26 mouse cellular contexts compared by ENCODE assay signal in genomic region chr7:119561441-119561840, GRCm38 (mm10). TPM values are rescaled to one million over a fixed set of nuclear protein-coding genes. Genes with fewer than 3 reads are reported as not detected.
"Had no signal": no experiment of that assay in that cellular context is flagged by ENCODE, and none has a peak within 500 bp of the region (broad histone marks: within the 10 kb centered on the region; RNA-seq: fewer than 3 reads in every experiment).

No protein-coding gene starts in this region.

- H3K36me3 ChIP-seq: lung, embryonic 15.5 days; midbrain, embryonic 13.5 days; midbrain, embryonic 15.5 days; neural tube, embryonic 13.5 days; neural tube, embryonic 15.5 days had no signal

- H3K9ac ChIP-seq: lung, embryonic 15.5 days; midbrain, embryonic 13.5 days; midbrain, embryonic 15.5 days; neural tube, embryonic 13.5 days; neural tube, embryonic 15.5 days had no signal

- H3K4me3 ChIP-seq: lung, embryonic 15.5 days; megakaryocyte, embryonic 14.5 days; midbrain, embryonic 13.5 days; midbrain, embryonic 15.5 days; neural tube, embryonic 13.5 days; neural tube, embryonic 15.5 days had no signal

- DNase-seq: lung, adult 2 months; lung, postnatal 14 days; lung, postnatal 36 days; retina, postnatal 1 day; right cerebral cortex, adult 18-20 months; right cerebral cortex, postnatal 25 days; right cerebral cortex, postnatal 4 days; spleen, adult 18-20 months; thymus, adult 18-20 months; thymus, postnatal 14 days; thymus, postnatal 36 days had no signal

- H3K27ac ChIP-seq: lung, embryonic 15.5 days; macrophage; midbrain, embryonic 13.5 days; midbrain, embryonic 15.5 days; neural tube, embryonic 13.5 days; neural tube, embryonic 15.5 days had no signal

- H3K27me3 ChIP-seq: lung, embryonic 15.5 days; megakaryocyte, embryonic 14.5 days; midbrain, embryonic 13.5 days; midbrain, embryonic 15.5 days; neural tube, embryonic 13.5 days; neural tube, embryonic 15.5 days had no signal

- H3K4me1 ChIP-seq: lung, embryonic 15.5 days; megakaryocyte, embryonic 14.5 days; midbrain, embryonic 13.5 days; midbrain, embryonic 15.5 days; neural tube, embryonic 13.5 days; neural tube, embryonic 15.5 days had no signal

- H3K9me3 ChIP-seq: lung, embryonic 15.5 days; megakaryocyte, embryonic 14.5 days; midbrain, embryonic 13.5 days; midbrain, embryonic 15.5 days; neural tube, embryonic 13.5 days; neural tube, embryonic 15.5 days had no signal

- ATAC-seq: lung, postnatal 0 days; midbrain, embryonic 13.5 days; midbrain, embryonic 15.5 days had no signal

- H3K4me2 ChIP-seq: lung, embryonic 15.5 days; midbrain, embryonic 11.5 days; midbrain, embryonic 13.5 days; midbrain, embryonic 15.5 days; neural tube, embryonic 13.5 days; neural tube, embryonic 15.5 days had no signal

RNA-seq across cellular contexts. Expression of gene Acsm2, which starts 7.3 kb away (rescaled TPM):
- polyA plus RNA-seq: lung, adult 2 months; lung, postnatal 0 days; macrophage; midbrain, embryonic 11.5 days; midbrain, embryonic 13.5 days; midbrain, embryonic 15.5 days; midbrain, postnatal 0 days; neural tube, embryonic 11.5 days; neural tube, embryonic 13.5 days; neural tube, embryonic 15.5 days; small intestine, adult 2 months; stomach, embryonic 14.5 days; stomach, embryonic 16.5 days; thymus, postnatal 0 days had no signal

RNA-seq across cellular contexts. Expression of gene Pdilt, which starts 38.2 kb away (rescaled TPM):
- polyA plus RNA-seq: lung, adult 2 months; lung, embryonic 15.5 days; lung, postnatal 0 days; macrophage; midbrain, embryonic 11.5 days; midbrain, embryonic 15.5 days; small intestine, adult 2 months; stomach, embryonic 14.5 days; stomach, embryonic 16.5 days; thymus, postnatal 0 days had no signal

RNA-seq across cellular contexts. Expression of gene Acsm5, which starts 42.2 kb away (rescaled TPM):
- polyA plus RNA-seq: lung, embryonic 15.5 days; macrophage; midbrain, embryonic 11.5 days; midbrain, embryonic 13.5 days; midbrain, embryonic 15.5 days; neural tube, embryonic 11.5 days; neural tube, embryonic 13.5 days; stomach, embryonic 14.5 days; stomach, embryonic 16.5 days; thymus, postnatal 0 days had no signal

RNA-seq across cellular contexts. Expression of gene Acsm1, which starts 45.4 kb away (rescaled TPM):
- polyA plus RNA-seq: macrophage; midbrain, embryonic 11.5 days; midbrain, embryonic 13.5 days; midbrain, embryonic 15.5 days; midbrain, postnatal 0 days; neural tube, embryonic 11.5 days; neural tube, embryonic 13.5 days; neural tube, embryonic 15.5 days; small intestine, adult 2 months; stomach, embryonic 14.5 days; thymus, postnatal 0 days had no signal
